Mouse (Mus musculus): Measurements from ENCODE around the gene Nucks1. TPM values are rescaled to one million over a fixed set of nuclear protein-coding genes. Genes with fewer than 3 reads are reported as not detected.

Gene Nucks1
- total RNA-seq, 4 experiments from 2014 or later: 151 to 160 (median 159) TPM

DNA sequence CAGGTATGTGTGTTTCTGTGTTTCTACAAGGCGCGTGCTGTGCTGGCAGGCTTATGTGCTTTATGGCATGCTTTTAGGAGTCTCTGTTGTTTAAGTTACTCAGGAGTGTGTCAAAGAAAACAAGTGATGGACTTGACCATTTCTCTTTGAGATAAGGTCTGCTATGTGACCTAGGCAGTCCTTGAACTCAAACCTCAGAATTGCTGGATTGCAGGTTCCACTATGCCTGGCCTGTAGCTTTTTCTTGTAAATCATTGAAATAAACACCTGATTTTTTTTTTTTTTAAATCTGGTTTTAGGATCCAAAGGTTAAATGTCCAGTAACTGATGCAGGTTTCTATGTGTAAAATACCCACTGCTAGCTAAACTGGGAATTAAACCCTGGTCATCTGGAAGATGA, 8.7 kb downstream of the Nucks1 start:
- no peak for DNase-seq (ENCODE audit: low spot score in 2 of 2)

DNA sequence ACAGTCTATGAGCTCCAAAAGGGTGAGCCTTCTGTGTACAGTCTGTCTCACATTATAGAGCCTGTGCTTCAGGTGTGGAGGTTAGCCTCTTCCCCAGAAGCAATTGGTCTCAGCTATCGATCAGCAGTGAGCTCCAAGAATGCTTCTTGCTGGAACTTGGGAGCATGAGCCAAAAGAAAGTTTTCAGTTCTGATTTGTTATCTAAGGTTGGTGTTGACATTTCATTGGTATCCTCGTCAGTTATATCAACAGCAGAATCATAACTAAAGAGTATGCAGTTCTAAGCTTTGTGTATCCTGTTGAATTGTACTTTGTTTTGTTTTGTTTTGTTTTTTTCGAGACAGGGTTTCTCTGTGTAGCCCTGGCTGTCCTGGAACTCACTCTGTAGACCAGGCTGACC, 11.8 kb downstream of the Nucks1 start:
- DNase-seq (ENCODE audit: low spot score in 2 of 2): no peak

DNA sequence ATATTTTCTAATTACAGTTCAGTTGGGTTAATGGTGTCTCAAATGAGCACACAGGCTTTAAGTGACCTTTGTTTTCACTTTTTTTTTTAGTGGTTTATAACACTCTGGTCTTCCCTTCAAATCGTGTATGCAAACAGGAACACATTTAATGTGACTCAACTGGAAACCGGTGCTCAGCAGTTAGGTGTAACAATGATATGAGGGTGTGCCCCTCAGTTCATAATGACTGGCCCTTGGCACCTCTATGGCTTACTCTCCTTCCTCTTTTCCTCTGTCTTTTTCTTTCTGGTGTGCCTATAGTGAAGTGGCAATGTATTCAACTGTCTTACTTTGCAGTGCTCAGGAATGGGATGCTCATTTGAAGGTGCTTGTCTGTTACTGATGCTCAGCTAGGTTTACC, 23.1 kb downstream of the Nucks1 start:
- no peak for DNase-seq (ENCODE audit: low spot score in 2 of 2)

DNA sequence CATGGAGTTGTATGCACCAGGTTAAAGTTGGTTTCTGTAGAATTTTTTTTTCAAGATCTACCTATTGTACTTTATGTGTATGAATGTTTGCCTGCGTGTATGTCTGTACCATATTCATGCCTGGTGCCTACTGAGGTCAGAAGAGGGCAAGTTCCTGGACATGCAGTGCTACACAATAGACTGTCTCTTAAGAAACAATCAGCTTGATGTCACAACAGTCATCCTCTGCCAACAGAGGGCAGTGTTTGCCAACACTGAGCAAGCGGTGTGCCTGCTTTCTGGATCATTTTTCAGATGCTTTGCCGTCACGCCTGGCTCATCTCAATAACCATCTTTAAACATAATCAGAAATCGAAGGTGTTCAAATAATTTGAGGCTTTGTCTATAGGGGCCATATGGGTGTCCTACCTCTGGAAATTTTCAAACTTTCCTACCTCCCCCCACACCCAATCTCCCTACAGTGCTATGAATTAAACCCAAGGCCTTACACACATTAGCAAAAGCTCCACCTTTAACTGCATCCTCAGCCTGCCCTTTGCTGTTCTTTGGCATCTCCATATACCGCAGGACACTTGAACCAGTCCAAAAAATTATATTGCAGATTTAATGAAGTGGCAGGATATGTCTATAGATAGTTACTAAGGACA, 27.4 kb downstream of the Nucks1 start:
- peak; percentile 49 to 77 for DNase-seq (ENCODE audit: low spot score in 2 of 2)

DNA sequence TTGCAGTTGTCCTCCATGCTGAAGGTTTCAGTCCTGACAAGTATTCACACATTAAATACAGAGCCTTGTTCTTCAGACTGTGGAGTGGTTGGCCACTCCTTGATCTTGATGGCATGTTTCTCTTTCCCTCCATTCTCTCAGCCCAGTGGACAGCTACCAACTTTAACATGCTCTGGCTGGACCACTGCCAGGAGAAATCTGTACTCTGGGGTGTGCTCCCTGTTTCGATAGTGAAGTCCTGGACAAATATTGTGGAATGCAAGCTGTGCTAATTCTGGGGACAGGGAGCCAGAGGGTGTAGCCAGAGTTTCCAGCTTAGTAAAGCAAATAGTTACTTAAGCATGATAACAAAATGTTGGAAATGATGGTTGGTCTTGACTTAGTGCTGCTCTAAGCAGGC, 28.5 kb downstream of the Nucks1 start:
- DNase-seq (ENCODE audit: low spot score in 2 of 2): no peak

DNA sequence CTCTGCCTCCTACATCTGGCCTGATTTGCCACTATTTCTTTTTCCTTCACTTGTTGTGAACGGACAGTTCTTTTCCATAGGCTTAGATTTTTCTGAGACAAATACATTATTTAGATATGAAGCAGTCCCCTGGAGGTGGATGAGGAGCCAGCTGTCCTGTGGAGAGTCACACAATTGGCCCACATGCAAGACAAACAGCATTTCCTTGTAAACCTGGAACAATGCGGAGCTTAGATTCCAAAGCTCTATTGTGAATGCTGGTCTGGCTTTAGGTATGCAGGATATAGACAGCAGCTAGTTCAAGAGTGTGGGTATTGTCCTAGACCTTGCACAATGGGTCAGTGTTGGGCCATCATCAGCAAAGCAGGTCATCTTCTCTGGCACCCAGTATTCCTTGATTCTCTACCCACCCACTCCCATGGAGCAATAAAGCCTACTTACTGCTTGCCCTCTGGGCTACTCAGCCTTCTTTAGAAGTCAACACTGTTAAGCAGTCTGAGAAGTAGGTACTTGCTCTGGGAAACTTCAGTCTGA, 30.4 kb downstream of the Nucks1 start:
- no peak for DNase-seq (ENCODE audit: low spot score in 2 of 2)

DNA sequence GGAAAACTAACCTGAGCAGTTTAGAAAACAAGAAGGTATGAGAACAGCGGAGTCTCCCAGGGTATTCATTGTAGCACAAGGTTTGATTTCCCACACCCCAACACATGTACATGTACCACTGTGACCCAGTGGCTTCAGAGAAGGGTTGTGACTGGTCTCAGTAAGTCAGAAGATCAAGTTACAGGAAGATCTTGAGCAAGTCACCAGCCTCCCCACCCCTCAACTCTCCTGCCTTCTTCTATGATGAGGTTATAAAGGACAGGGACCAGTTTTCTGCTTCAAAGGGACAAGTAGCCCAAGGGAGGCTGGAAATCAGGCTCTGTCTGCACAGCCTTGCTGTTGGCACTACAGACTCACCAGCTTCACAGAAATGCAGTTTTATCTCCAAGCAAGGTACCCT, 31.2 kb downstream of the Nucks1 start:
- DNase-seq (ENCODE audit: low spot score in 2 of 2): no peak

DNA sequence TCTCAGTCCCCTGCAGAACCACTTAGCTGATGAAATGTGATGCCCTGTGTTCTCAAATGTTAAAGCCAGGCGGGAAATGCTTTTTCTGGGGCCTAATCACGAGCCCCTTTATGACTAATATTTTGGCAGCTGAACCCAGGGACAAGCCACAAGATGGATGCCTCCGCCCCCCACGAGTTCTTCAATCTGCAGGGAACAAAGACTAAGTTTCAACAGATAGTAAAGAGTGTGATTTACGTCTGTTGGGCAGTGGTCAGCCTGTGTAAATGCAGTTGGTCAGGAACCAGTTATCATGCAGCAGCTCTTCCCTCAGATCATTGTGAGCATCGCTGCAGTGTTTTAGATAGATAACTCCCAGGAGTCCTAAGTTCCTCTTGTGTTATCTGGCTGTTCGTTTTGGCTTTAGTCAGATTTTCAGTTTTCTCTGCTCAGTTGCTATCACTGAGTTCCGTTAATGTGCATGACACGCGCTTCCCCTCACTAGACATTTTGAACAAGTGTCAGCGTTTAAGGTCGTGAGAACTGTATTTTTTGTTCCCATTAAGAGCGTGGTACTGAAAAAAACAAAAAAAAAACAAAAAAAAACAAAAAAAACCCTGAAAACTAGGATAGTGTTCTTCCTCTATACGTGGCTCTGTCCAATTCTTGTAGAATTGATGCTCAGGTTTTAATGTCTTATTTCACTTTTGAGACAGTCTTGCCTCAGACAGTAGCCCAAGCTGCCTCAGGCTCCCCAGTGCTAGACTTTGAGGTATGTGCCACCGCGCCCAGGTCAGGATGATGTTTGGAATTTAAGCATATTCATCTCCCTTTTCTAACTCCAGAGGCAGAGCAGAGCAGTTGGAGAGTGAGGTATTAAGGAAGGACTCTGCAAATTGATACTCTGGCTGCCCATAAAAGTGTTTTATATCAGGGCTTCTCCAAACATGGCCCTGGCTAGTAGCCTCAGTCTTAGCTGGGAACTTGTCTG, 32.6 kb downstream of the Nucks1 start:
- no peak for DNase-seq (ENCODE audit: low spot score in 2 of 2)

DNA sequence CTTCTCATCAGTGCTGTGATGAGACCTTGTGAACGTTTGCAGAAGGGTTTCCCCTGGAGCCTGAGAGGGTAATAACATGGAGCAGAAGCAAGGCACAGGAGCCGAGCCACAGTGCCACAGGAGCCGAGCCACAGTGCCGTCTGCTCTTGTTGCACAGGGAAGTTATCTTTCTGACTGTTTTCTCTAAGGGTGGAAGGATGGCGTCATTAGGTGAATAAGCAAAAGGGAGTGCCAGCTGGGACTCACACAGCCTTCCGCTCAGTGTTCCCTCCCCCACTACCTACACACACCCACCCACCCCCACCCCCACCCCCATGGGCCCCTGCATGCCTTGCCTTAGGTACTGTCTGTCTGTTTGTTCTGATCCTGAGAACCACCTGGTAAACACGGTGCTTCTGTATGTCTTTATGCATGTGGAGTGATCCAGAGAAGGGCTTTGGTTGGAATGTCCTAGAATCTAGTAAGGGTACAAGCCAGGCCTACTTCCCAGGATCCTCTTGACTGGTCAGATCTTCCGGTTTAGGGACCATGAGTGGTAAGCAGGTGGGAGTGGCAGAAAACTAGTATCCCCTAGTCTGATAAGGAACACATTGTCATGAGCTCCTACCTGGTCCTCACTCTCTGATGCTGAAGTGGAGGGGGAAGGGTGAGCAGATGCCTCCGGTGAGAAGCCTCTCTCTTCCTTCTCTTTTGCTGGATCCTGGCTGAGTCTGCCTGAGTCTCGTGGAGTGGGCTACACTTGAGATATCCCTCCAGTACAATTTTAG, 35.5 kb downstream of the Nucks1 start:
- no peak for DNase-seq (ENCODE audit: low spot score in 2 of 2)

DNA sequence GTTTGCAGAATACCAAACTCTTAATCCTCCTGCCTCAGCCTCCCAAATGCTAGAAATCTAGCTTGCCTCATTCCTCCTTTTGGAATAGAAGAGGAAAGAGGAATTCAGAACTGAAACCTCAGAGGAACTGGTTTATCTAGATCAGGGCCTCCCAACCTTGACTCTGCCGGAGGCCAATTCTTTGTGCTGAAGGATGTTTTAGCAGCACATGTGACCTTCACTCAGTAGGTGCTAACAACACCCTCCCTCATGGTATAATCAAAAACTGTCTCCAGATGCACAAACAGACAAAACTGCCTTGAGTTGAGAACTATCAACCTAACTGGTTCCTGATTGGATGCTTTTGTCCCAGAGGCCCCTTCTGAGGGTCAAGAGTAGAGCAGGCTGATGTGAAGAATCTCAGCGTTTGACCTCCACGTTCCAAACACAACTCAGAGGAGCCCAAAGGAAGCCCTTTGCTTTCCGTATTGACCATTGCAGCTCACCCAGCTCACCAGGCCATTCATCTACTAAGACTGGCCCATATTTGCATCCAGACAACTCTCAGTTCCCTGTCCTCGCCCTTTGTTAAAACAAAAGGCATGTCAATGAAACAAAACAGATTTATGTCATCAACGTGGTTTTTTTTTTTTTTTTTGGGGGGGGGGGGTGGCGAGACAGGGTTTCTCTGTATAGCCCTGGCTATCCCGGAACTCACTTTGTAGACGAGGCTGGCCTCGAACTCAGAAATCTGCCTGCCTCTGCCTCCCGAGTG, 36.3 kb downstream of the Nucks1 start:
- DNase-seq (ENCODE audit: low spot score in 2 of 2): no peak

DNA sequence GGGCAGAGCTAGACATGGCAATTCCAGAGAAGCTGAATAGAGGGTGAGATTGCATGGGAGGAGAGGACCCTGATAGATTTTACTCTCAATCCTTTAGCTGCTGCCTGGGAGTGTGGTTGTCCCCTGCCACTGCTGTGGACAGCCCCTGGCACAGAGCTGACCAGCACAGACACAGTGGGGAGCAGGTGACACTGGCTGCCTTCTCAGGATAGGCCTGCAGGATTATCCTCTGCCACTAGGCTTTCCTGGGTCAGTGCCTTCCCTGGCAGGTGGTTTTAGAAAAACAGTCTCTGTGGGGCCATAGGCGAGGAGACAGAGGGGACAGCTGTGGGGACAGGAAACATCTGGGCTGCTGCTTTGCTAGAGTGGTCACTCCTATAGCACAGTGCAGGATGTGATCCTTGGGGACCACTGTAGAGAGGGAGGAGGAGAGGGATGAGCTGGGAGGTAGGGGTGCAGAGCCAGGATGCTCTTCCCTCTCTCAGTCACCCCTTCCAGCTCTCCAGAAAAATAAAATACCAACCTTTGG, 37.7 kb downstream of the Nucks1 start:
- DNase-seq (ENCODE audit: low spot score in 2 of 2): no peak

DNA sequence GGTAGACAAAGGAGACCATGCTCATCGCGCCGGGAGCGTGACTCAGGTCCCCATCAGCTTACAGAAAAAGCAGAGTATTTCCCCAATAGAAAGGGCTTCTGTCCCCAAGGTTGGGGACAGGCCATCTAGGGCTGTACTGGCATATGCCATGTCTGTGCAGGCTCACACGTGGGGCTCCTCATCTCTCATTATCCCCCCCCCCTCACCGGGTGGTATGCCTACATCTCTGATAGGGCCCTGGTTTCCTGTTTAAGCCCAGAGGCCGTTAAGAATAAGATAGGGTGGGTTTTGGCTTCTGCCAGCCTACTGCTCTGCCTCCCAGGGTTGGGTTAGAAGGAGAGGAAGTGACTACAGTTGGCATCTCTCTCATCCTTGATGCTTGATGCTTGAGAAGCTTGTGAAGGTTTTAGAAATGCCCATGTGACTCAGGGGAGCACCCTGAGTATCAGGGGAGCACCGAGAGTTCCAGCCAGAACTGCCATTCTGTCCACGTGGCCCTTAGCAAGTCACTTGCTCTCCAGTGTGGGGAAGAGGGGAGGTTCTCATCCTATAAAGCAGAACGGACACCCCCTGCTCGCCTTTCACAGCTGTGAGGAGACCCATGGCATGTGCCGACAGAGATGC, 44.0 kb downstream of the Nucks1 start:
- no peak for DNase-seq (ENCODE audit: low spot score in 2 of 2)

DNA sequence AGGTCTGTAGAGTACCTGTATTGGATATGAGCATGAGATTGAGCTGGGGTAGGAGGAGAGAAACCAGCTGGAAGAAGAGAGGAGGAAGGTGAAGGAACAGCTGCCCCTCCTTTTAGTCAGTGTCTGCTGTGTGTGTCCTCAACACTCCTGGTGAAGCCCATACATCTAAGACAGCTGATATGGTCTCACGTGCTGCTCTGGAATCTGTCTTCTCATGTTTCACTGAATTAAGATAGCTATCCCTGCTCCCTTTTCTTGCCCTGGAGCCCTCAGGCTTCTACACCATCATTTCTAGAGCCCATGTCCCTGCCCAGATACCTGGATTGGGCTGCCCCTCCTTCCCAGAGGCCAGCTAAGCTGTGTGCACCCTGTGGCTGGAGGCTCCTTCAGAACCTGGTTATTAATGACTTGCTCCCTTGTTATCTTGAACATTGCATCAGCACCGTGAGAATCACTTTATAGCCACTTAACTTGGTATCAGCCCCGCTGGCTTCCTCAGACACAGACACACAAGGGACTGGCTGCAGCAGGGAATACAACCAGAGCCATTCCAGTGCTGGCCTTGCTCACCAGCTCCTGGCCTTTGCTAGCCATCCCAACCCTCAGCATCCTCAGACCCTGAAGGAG, 44.9 kb downstream of the Nucks1 start:
- no peak for DNase-seq (ENCODE audit: low spot score in 2 of 2)

DNA sequence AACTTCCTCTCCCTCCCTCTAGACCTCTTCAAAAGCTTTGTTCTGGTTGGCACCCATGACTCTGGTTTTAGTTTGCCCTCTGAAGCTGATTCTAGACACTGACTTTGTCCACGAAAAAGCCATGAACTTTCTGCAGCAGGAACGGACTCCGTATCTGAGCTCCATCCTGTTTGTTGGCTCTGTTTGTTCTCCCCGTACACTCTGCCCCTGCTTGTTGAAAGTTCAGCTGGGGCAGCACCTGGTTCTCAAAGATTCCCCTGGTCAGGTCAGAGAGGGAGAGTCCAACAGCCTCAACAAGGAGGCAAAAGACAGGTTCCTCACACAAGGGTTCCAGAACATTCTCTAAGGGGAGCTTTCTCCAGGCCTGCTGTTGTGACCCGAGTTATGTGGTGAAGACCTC, 47.1 kb downstream of the Nucks1 start:
- DNase-seq (ENCODE audit: low spot score in 2 of 2): no peak

DNA sequence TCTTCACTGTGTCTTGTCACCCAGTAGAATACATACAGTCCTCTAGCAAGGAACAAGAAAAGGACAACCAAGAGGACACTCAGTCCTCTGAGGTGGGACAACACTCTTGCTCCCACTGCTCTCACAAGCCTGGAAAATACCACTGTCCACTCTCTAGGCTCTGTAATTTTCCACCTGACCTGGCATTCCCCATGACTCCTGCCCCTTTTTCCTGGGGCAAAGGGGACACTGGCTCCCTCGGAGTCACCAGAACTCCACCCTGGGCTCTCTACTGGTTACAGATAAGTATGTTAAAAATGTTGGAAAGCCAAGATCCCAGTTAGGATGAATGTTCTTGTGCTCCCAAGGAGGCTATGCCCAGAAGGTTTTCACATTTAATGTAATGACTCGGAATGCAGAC, 50.7 kb downstream of the Nucks1 start:
- DNase-seq (ENCODE audit: low spot score in 2 of 2): no peak

DNA sequence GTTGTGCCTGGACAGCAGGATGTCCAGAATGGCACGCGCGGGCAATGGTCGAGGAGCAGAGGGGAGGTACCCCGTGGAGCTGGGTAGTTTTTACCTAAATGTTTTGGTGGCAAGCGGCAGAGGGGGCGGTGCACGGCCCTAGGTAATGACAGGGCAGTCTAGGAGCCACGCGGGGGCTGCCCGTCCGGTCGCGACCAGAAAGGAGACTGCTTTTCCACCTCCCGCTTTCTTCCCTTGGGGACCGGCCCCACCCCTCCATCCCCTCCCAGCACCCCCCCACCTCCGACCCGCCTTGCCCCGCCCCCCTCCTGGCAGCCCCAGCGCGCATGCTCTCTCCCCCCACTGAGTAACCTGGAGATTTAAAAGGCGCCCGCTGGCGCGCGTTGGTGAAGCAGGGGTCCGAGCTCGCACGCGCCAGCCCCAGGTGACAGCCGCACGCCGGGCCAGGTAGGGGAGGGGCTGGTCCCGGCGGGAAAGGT, 52.3 kb downstream of the Nucks1 start, which contains the start of gene Slc45a3:
TSS of gene Slc45a3 (plus strand) at position 362 of the 479 bp plus-strand sequence.
- DNase-seq (ENCODE audit: low spot score in 2 of 2): no peak

DNA sequence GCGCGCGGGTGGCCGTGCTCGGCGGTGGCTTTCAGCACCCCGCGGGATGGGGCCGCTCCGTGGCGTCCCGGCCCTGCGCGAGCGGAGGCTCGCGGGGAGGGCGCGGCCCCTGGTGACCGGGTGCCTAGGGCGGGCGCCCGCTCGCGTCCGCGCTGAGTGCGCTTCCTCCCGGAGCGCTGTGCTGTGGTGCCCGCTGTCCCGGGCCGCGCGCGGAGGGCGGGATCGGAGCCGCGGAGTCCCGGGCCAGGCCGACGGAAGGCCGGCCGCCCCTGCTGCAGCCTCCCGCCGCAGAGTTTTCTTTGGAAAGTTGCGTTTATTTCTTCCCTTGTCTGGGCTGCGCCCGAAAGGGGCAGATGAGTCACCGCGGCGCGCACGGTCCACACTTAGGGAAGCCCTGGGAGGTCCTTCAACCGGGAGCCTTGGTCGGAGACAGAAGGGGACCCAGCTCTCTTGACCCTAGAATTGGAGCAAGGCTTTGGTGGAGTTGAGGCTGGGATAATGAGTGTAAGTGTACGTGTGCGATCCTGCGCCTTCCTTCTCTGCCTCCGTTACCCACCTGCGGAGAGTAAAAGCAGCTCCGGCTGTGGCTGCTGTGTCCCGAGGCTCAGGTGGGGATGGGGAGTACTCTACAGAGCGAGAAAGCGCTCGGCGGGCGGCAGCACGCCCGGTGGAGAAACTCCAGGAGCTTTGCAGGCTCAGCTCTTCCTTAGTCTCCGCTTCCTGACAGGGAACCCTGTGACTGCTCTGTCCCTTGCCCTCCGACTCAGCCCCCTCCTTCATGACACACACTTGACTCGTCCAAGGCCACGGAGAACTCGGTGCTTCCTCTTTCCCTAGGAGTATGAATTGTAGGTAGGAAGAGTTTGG, 53.0 kb downstream of the Nucks1 start:
- no peak for DNase-seq (ENCODE audit: low spot score in 2 of 2)

DNA sequence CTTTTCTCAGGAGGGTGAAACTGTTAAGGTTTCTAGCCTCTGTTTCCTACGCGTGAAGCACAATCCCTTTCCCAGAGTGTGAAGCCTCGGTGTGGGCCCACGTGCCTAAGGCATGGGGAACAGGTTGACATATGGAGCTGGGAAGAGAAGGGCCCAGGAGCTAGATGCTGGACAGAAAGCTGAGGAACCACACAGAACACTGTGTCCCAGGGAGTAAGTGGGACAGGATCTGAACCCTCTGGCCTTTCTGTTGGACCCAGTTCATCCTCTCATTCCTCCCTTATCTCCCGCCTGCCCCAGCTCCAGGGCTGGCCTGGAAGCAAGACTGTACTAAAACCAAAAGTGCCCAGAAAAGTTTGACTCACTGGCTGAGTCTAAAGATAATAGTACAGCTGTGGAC, 53.8 kb downstream of the Nucks1 start:
- DNase-seq (ENCODE audit: low spot score in 2 of 2): no peak

DNA sequence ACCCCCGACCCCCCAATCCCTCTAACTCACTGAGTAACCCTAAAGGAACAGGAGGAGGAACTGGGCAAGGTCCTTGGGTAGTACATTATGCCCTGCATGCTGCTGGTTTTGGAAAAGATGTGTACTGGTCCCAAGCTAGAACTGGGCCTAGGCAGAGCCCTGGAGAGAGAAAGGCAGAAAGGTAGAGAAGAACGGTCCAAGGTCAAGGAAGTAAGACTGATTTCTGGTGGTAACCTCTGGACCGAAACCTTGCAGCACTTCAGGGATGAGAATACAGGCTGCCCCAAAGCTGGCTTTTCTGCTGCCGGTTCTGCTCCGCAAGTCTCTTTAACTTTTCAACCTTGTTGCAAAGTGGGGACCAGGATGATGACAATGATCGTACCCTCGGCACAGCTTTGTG, 54.2 kb downstream of the Nucks1 start:
- no peak for DNase-seq (ENCODE audit: low spot score in 2 of 2)
